Mouse (Mus musculus): Measurements from ENCODE around the gene Pirb. TPM values are rescaled to one million over a fixed set of nuclear protein-coding genes. Genes with fewer than 3 reads are reported as not detected.

The Pirb gene
- polyA plus RNA-seq (2015; fragmentation: Nextera tagmentation; extraction: Ambion mirVana), result 2.0 and 3.0 TPM in 2 replicates

GRCm38 (mm10) chr7:3720268-3720667 is at the start of gene Pirb:
Gene Pirb, minus strand, starts transcription at chr7:3720391.

DNA sequence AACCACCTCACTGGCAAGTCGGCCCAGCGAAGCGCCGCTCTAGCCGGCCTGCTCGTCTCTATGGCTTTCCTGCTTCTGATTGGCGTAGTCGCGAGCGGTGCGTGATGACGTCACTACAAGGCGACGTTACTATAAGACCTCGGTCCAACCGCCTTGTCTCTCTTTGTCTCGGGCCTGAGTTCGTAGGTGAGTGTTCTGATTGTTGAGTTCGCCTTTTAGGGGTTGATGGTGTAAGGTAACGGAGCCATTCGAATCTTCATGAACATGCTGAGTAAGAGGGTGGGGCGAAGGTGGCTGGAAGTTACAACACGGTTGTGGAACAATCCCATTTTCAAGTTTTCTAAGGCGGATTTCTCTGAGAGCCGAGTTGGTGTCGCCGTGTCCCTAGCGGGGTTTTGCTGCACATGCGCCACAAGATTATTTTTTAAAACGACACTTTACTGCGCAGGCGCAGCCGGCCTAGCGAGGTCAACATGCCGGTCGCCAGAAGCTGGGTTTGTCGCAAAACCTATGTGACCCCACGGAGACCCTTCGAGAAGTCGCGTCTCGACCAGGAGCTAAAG is 16.2 kb downstream of the Pirb start, which contains the start of gene Rps9:
TSS of gene Rps9 (plus strand) at position 115 of the 563 bp plus-strand sequence.

DNA sequence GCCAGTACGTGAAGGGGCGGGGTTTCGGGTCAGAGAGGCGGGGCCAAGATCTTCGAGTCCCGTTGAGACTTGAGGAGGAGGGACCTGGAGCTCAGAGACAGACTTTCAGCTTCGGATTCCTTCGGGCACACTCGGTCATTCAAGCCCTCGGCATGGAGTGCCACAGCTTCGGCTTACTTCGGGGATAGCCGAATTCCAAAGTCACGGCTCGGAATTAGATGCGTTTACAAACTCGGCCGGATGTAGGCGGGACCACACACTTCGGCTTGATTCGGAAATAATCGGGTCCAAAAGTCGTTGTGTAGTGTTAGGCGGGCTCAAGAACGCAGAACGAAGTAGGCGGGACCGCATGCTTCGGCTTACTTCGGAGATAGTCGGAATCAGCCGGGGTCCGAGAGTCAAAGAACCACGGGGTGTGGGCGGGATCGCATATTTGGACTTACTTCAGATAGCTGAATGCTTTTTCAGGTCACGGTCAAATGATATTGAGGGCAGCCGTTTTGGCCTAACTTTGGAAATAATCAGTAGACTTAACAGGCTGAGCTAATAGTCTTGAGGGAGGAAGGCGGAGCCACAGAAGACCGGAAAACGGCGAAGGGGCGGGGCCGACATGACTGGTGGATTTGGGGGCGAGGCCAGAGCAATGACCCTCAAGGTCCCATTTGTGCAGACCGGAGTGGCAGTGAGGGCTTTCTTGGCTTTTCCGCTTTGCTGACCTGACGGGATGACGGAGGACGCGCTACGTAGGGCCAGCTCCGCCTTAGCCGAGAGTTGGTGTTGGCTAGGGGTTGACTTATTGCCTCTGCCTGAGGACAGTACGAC is 27.0 kb downstream of the Pirb start, which contains the start of gene Mboat7:
TSS of gene Mboat7 (minus strand) at position 537 of the 822 bp plus-strand sequence.

GRCm38 (mm10) chr7:3692382-3692986 is 27.7 kb downstream of the Pirb start, which contains the start of gene Tsen34:
Gene Tsen34, plus strand, starts transcription at chr7:3692863.

GRCm38 (mm10) chr7:3677342-3677741 is 42.8 kb downstream of the Pirb start, which contains the start of gene Tmc4:
Gene Tmc4, minus strand, starts transcription at chr7:3677553.

DNA sequence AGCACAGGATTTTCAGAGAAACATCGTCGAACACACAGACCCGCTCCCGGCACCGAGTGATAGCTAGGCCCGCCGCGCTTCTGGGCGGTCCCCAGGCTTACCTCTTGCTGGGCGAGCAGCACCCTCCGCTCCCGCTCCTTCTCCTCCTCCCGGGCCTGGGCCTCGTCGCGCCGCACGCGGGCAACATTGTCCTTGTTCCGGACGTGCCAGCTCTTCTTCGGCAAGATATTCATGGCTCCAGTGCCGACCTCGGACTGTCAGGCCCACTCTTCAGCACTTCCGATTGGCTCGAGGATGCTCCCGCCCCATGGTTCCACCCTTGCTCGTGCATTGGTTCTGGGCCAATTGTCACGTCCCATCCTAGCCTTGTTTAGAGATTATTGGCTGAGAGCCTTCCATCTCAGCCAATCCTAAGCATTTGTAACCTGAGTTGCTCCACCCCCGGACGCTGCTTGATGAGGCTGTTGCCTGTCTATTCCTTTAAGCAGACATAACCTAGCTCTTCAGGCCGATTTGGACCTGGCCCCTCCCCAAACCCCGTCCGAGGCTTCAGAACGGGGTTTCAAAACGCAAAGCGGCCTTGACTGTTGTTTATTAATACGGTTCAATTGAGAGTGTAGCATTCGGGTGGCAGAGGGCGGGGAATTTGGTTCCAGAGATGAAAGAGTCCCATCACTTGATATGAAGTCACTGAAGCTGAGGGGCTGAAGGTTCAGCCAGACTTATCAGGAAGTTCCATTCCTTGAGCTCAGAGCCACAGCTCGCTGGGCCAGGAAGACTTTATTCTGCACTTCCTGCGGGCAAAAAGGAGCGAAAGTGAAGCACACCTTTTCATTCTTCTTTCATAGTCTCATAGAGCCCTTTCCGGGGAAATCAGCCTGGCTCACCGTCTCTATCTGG is 54.7 kb downstream of the Pirb start, which contains the start of gene Leng1:
TSS of gene Leng1 (minus strand) at position 626 of the 900 bp plus-strand sequence.

Other genes starting within 250 kb of the Pirb start
- 0.30 and 0.50 TPM in 2 replicates for gene Tarm1, start 217.8 kb downstream of the Pirb start, polyA plus RNA-seq (2015; fragmentation: Nextera tagmentation; extraction: Ambion mirVana)
- 0.11 and 0.63 TPM in 2 replicates for gene Oscar, start 104.2 kb downstream of the Pirb start, polyA plus RNA-seq (2015; fragmentation: Nextera tagmentation; extraction: Ambion mirVana)
- 587 and 742 TPM in 2 replicates for gene Ndufa3, start 103.0 kb downstream of the Pirb start, polyA plus RNA-seq (2015; fragmentation: Nextera tagmentation; extraction: Ambion mirVana)
- 17.1 and 22.7 TPM in 2 replicates for gene Tfpt, start 90.5 kb downstream of the Pirb start, polyA plus RNA-seq (2015; fragmentation: Nextera tagmentation; extraction: Ambion mirVana)
- gene Prpf31, start 90.4 kb downstream of the Pirb start, polyA plus RNA-seq (2015; fragmentation: Nextera tagmentation; extraction: Ambion mirVana), result 32.9 and 39.9 TPM in 2 replicates
- 19.8 and 23.6 TPM in 2 replicates for gene Cnot3, start 75.1 kb downstream of the Pirb start, polyA plus RNA-seq (2015; fragmentation: Nextera tagmentation; extraction: Ambion mirVana)
- gene Leng1, start 54.6 kb downstream of the Pirb start, polyA plus RNA-seq (2015; fragmentation: Nextera tagmentation; extraction: Ambion mirVana), result 21.7 and 23.7 TPM in 2 replicates
- gene Tmc4, start 42.8 kb downstream of the Pirb start, polyA plus RNA-seq (2015; fragmentation: Nextera tagmentation; extraction: Ambion mirVana), result 1.9 and 2.5 TPM in 2 replicates
- 117 and 137 TPM in 2 replicates for gene Tsen34, start 27.5 kb downstream of the Pirb start, polyA plus RNA-seq (2015; fragmentation: Nextera tagmentation; extraction: Ambion mirVana)
- gene Mboat7, start 26.9 kb downstream of the Pirb start, polyA plus RNA-seq (2015; fragmentation: Nextera tagmentation; extraction: Ambion mirVana), result 18.1 and 19.9 TPM in 2 replicates
- 882 and 890 TPM in 2 replicates for gene Rps9, start 16.4 kb downstream of the Pirb start, polyA plus RNA-seq (2015; fragmentation: Nextera tagmentation; extraction: Ambion mirVana)
- gene Gm15448, start 105.3 kb upstream of the Pirb start, polyA plus RNA-seq (2015; fragmentation: Nextera tagmentation; extraction: Ambion mirVana), result 0.17 TPM in 1 of 2 replicates, not detected in the other
- 0.28 and 0.62 TPM in 2 replicates for gene Pira2, start 124.7 kb upstream of the Pirb start, polyA plus RNA-seq (2015; fragmentation: Nextera tagmentation; extraction: Ambion mirVana)
- 0.13 and 0.28 TPM in 2 replicates for gene Gm14548, start 177.7 kb upstream of the Pirb start, polyA plus RNA-seq (2015; fragmentation: Nextera tagmentation; extraction: Ambion mirVana)
- gene Lilra6, start 195.1 kb upstream of the Pirb start, polyA plus RNA-seq (2015; fragmentation: Nextera tagmentation; extraction: Ambion mirVana), result 0.09 and 0.10 TPM in 2 replicates